ENCODE assay signal across 12 mouse cellular contexts in the genomic region with DNA sequence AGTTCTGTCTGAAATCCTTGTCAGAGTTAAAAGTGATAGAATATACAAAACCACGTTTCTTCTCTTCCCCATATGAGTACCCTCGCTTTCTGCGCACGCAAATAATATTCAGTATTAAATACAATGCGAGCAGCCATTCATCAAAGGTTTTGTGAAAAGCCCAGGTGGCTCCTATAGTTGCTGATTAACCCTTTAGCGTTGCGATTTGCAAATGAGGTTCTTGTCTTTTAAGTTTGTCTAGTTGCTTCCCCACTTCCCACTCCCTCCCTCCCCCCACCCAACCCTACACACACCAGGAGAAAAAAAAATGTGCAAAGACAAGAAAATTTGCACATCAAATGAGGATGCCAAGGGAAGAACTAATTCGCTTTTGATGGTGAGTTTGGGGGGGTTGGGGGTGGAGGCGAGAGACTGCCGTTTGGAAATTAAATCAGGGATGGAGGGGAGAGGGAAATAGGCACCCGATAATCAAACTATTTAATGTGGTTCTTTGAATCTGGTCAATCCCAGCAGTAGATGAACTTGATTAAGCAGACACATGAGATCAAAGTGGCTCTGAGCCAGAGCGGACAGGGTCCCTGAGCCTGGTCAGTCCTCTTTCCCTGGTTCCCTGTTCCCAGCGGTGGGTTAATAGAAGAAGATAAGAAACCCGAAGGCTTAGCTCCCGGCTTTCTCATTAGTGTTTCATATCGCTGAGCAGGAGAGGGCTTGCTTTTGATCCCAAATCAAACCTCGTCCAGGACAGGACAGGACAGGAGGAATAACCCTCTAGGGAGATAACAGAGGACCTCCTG. TPM values are rescaled to one million over a fixed set of nuclear protein-coding genes. Genes with fewer than 3 reads are reported as not detected.
A peak's percentile ranks its signal among the peaks of the same experiment; 100 is the strongest.
DNase-seq lines count a peak whose midpoint lies in the region; ATAC-seq and TF ChIP-seq lines count a peak whose summit lies in the region.
"Had no signal": no experiment of that assay in that cellular context is flagged by ENCODE, and none has a peak within 500 bp of the region (broad histone marks: within the 10 kb centered on the region; RNA-seq: fewer than 3 reads in every experiment).

No protein-coding gene starts in this region.

- no peak overlapping the region for H3K9ac ChIP-seq in heart, postnatal 0 days (replicated peaks; ENCODE audit: low read depth, low read length)
- H3K9ac ChIP-seq in embryonic facial prominence, embryonic 14.5 days (ENCODE audit: low read depth, low read length) = no peak overlapping the region
- no peak overlapping the region for H3K9ac ChIP-seq in intestine, postnatal 0 days (ENCODE audit: low read depth, low read length)
- 0 out of 2 replicates have a peak overlapping the region, but pooled peaks have one; percentile 24 for H3K9ac ChIP-seq in midbrain, postnatal 0 days (replicated peaks; ENCODE audit: low read length, poor library complexity, severe bottlenecking)

- H3K27ac ChIP-seq in heart, postnatal 0 days (ENCODE audit: low read depth) = no peak overlapping the region
- H3K27ac ChIP-seq in embryonic facial prominence, embryonic 14.5 days (replicated peaks; ENCODE audit: low read depth, low read length) = no peak overlapping the region
- no peak overlapping the region for H3K27ac ChIP-seq in intestine, postnatal 0 days (ENCODE audit: low read depth, low read length)
- no peak overlapping the region for H3K27ac ChIP-seq in midbrain, postnatal 0 days (ENCODE audit: low read depth, low read length)

- no peaks in the 10 kb centered on the region for H3K36me3 ChIP-seq in heart, postnatal 0 days (replicated peaks; ENCODE audit: control insufficient read depth, insufficient read depth, low read length)
- H3K36me3 ChIP-seq in embryonic facial prominence, embryonic 14.5 days (ENCODE audit: control insufficient read depth, insufficient read depth, low read length) = no peaks in the 10 kb centered on the region
- no peaks in the 10 kb centered on the region for H3K36me3 ChIP-seq in intestine, postnatal 0 days (ENCODE audit: control insufficient read depth, insufficient read depth)
- no peaks in the 10 kb centered on the region for H3K36me3 ChIP-seq in midbrain, postnatal 0 days (ENCODE audit: insufficient read depth, low read length)

- 2% methylated on average over 17 of the region's 17 CpGs for WGBS in heart, postnatal 0 days
- under 1% methylated on average over 17 of the region's 17 CpGs for WGBS in embryonic facial prominence, embryonic 14.5 days
- WGBS in intestine, postnatal 0 days = 6% methylated on average over 17 of the region's 17 CpGs
- WGBS in midbrain, postnatal 0 days = 1% methylated on average over 17 of the region's 17 CpGs

- peak overlapping the region; percentile 37 for H3K4me3 ChIP-seq in heart, postnatal 0 days (ENCODE audit: low read depth, low read length)
- H3K4me3 ChIP-seq in embryonic facial prominence, embryonic 14.5 days (ENCODE audit: low read depth, low read length) = peak overlapping the region; percentile 47
- peak overlapping the region; percentile 27; the same call in 1 of the 2 replicates for H3K4me3 ChIP-seq in intestine, postnatal 0 days (ENCODE audit: low read depth, low read length)
- peak overlapping the region; percentile 37 for H3K4me3 ChIP-seq in midbrain, postnatal 0 days (ENCODE audit: low read depth, low read length)

- no peak for TF ChIP-seq CTCF in heart, postnatal 0 days (IDR thresholded peaks at IDR 0.05; ENCODE audit: low read depth)
- TF ChIP-seq CTCF in intestine, postnatal 0 days (IDR thresholded peaks at IDR 0.05; ENCODE audit: low read depth) = no peak
- TF ChIP-seq CTCF in midbrain, postnatal 0 days (IDR thresholded peaks at IDR 0.05) = no peak

- H3K9me3 ChIP-seq in heart, postnatal 0 days (replicated peaks; ENCODE audit: control insufficient read depth, low read length) = no peaks in the 10 kb centered on the region
- no peaks in the 10 kb centered on the region for H3K9me3 ChIP-seq in embryonic facial prominence, embryonic 14.5 days (ENCODE audit: control insufficient read depth, low read length)
- H3K9me3 ChIP-seq in intestine, postnatal 0 days (ENCODE audit: control insufficient read depth) = 0 out of 2 replicates have a peak, but pooled peaks cover 3% of the 10 kb centered on the region
- no peaks in the 10 kb centered on the region for H3K9me3 ChIP-seq in midbrain, postnatal 0 days (ENCODE audit: low read length)

- TF ChIP-seq EP300 in heart, postnatal 0 days (IDR thresholded peaks at IDR 0.05; ENCODE audit: low read depth) = no peak

- H3K27me3 ChIP-seq in heart, postnatal 0 days (ENCODE audit: control insufficient read depth, insufficient read depth, low read length) = peaks cover 52% of the 10 kb centered on the region
- peaks cover 49% of the 10 kb centered on the region for H3K27me3 ChIP-seq in embryonic facial prominence, embryonic 14.5 days (replicated peaks; ENCODE audit: control insufficient read depth, insufficient read depth, low read length)
- H3K27me3 ChIP-seq in intestine, postnatal 0 days (replicated peaks; ENCODE audit: control insufficient read depth, insufficient read depth, low read length) = peaks cover 51% of the 10 kb centered on the region
- peaks cover 21% of the 10 kb centered on the region for H3K27me3 ChIP-seq in midbrain, postnatal 0 days (ENCODE audit: insufficient read depth, low read length)
- H3K27me3 ChIP-seq: CH12.LX had no signal

- peaks cover 8% of the 10 kb centered on the region; the same call in 1 of the 2 replicates for H3K4me1 ChIP-seq in heart, postnatal 0 days (ENCODE audit: control insufficient read depth, insufficient read depth)
- H3K4me1 ChIP-seq in embryonic facial prominence, embryonic 14.5 days (ENCODE audit: control insufficient read depth, insufficient read depth, low read length) = peaks cover 18% of the 10 kb centered on the region
- no peaks in the 10 kb centered on the region for H3K4me1 ChIP-seq in intestine, postnatal 0 days (replicated peaks; ENCODE audit: control insufficient read depth, insufficient read depth, low read length)
- H3K4me1 ChIP-seq in midbrain, postnatal 0 days (ENCODE audit: insufficient read depth, low read length) = no peaks in the 10 kb centered on the region

- no peak for DNase-seq in heart, postnatal 0 days (ENCODE audit: low spot score)
- DNase-seq in heart, adult 8-10 months (ENCODE audit: low spot score) = no peak
- no peak for DNase-seq in embryonic facial prominence, embryonic 14.5 days (ENCODE audit: low spot score)
- no peak for DNase-seq in midbrain, postnatal 0 days (ENCODE audit: low spot score)
- DNase-seq in left cerebral cortex, adult 11 months (ENCODE audit: low spot score) = no peak
- no peak for DNase-seq in layer of hippocampus, adult 9-10 months (ENCODE audit: low spot score)
- DNase-seq: adrenal gland, adult 8-10 months had no signal

- peak overlapping the region; percentile 58 for H3K4me2 ChIP-seq in heart, postnatal 0 days (ENCODE audit: low read depth, low read length)
- H3K4me2 ChIP-seq in embryonic facial prominence, embryonic 14.5 days (ENCODE audit: low read depth, low read length) = peak overlapping the region; percentile 75
- H3K4me2 ChIP-seq in intestine, postnatal 0 days (replicated peaks; ENCODE audit: low read depth) = peak overlapping the region; percentile 55
- H3K4me2 ChIP-seq in midbrain, postnatal 0 days (ENCODE audit: low read depth, low read length, poor library complexity, severe bottlenecking) = peak overlapping the region; percentile 74

- no peak for ATAC-seq in heart, postnatal 0 days (ENCODE audit: insufficient read depth, low read depth)
- ATAC-seq in embryonic facial prominence, embryonic 14.5 days (ENCODE audit: low read depth) = no peak
- ATAC-seq in intestine, postnatal 0 days = no peak
- peak; percentile 5; the same call in 1 of the 2 replicates for ATAC-seq in midbrain, postnatal 0 days (ENCODE audit: low FRiP score)
- ATAC-seq in frontal cortex, adult (ENCODE audit: low TSS enrichment) = no peak

RNA-seq across cellular contexts. Expression of a gene that starts 0.6 kb away (rescaled TPM):
- not detected in 2 replicates for total RNA-seq in heart, postnatal 0 days (2014; rRNA removed; ENCODE audit: low replicate concordance)
- polyA plus RNA-seq in heart, postnatal 0 days (2015; fragmentation: Nextera tagmentation; extraction: Ambion mirVana) = not detected in 2 replicates
- not detected for total RNA-seq in heart, adult 8-10 months (2022)
- polyA plus RNA-seq in embryonic facial prominence, embryonic 14.5 days (2014; fragmentation: Nextera tagmentation; extraction: Ambion mirVana) = 11.3 and 12.0 TPM in 2 replicates
- polyA plus RNA-seq in intestine, postnatal 0 days (2015; fragmentation: Nextera tagmentation; extraction: Ambion mirVana) = not detected in 2 replicates
- total RNA-seq in midbrain, postnatal 0 days (2014; rRNA removed) = 0.33 and 1.3 TPM in 2 replicates
- 0.49 and 0.59 TPM in 2 replicates for polyA plus RNA-seq in midbrain, postnatal 0 days (2015; fragmentation: Nextera tagmentation; extraction: Ambion mirVana)
- total RNA-seq: adrenal gland, adult 8-10 months; CH12.LX had no signal
- polyA plus RNA-seq: cortical plate, adult 2 months; testis, adult 2 months had no signal
